Mouse (Mus musculus): ENCODE data around the gene Aldh3b2. TPM values are rescaled to one million over a fixed set of nuclear protein-coding genes. Genes with fewer than 3 reads are reported as not detected.

Gene Aldh3b2
- total and polyA plus RNA-seq, 2 experiments: 0.48 TPM; not detected in 1

GRCm38 (mm10) chr19:3991562-3991961, 19.4 kb downstream of the Aldh3b2 start:
- no peak overlapping the region for H3K27ac ChIP-seq (replicated peaks; ENCODE audit: insufficient read depth, low read depth, low read length)
- H3K4me3 ChIP-seq (ENCODE audit: insufficient read depth, low read depth, low read length): no peak overlapping the region
- WGBS: 94% methylated on average over 3 of the region's 3 CpGs
- H3K9ac ChIP-seq (ENCODE audit: low read depth, low read length): no peak overlapping the region
- peaks cover 3% of the 10 kb centered on the region; the same call in 1 of the 2 replicates for H3K36me3 ChIP-seq (ENCODE audit: control insufficient read depth, insufficient read depth, low read length)
- H3K27me3 ChIP-seq (ENCODE audit: control insufficient read depth, insufficient read depth, low read length): no peaks in the 10 kb centered on the region
- TF ChIP-seq CTCF (IDR thresholded peaks at IDR 0.05; ENCODE audit: low read depth, low read length) (no peak), POLR2A (IDR thresholded peaks at IDR 0.05; ENCODE audit: extremely low read depth, insufficient read depth, low read length) (no peak)
- H3K79me2 ChIP-seq (ENCODE audit: control insufficient read depth, insufficient read depth, low read length): no peaks in the 10 kb centered on the region
- peaks cover 9% of the 10 kb centered on the region for H3K4me1 ChIP-seq (ENCODE audit: control insufficient read depth, insufficient read depth, low read length)
- DNase-seq (ENCODE audit: extremely low read depth, low read depth, low spot score): no peak

GRCm38 (mm10) chr19:3991966-3992365, 19.8 kb downstream of the Aldh3b2 start:
- Histone ChIP-seq H3K36me3 (ENCODE audit: control insufficient read depth, insufficient read depth, low read length) (peaks cover 3% of the 10 kb centered on the region; the same call in 1 of the 2 replicates), H3K9ac (ENCODE audit: low read depth, low read length) (no peak overlapping the region), H3K27ac (replicated peaks; ENCODE audit: insufficient read depth, low read depth, low read length) (no peak overlapping the region), H3K27me3 (ENCODE audit: control insufficient read depth, insufficient read depth, low read length) (no peaks in the 10 kb centered on the region), H3K4me3 (ENCODE audit: insufficient read depth, low read depth, low read length) (no peak overlapping the region), H3K79me2 (ENCODE audit: control insufficient read depth, insufficient read depth, low read length) (no peaks in the 10 kb centered on the region), H3K4me1 (ENCODE audit: control insufficient read depth, insufficient read depth, low read length) (peaks cover 7% of the 10 kb centered on the region)
- DNase-seq (ENCODE audit: extremely low read depth, low read depth, low spot score): no peak
- WGBS: 82% methylated on average over 3 of the region's 3 CpGs
- TF ChIP-seq CTCF (IDR thresholded peaks at IDR 0.05; ENCODE audit: low read depth, low read length): no peak
- no peak for TF ChIP-seq POLR2A (IDR thresholded peaks at IDR 0.05; ENCODE audit: extremely low read depth, insufficient read depth, low read length)

GRCm38 (mm10) chr19:3992416-3992815, 20.3 kb downstream of the Aldh3b2 start, which contains the start of gene Tbx10:
TSS of gene Tbx10 (plus strand) at chr19:3992752.
- Histone ChIP-seq H3K9ac (ENCODE audit: low read depth, low read length) (no peak within 1 kb of the TSS), H3K4me3 (ENCODE audit: insufficient read depth, low read depth, low read length) (no peak within 1 kb of the TSS), H3K27ac (replicated peaks; ENCODE audit: insufficient read depth, low read depth, low read length) (no peak within 1 kb of the TSS), H3K4me1 (ENCODE audit: control insufficient read depth, insufficient read depth, low read length) (peaks cover 3% of the 10 kb centered on the region), H3K79me2 (ENCODE audit: control insufficient read depth, insufficient read depth, low read length) (no peaks in the 10 kb centered on the region), H3K27me3 (ENCODE audit: control insufficient read depth, insufficient read depth, low read length) (no peaks in the 10 kb centered on the region), H3K36me3 (ENCODE audit: control insufficient read depth, insufficient read depth, low read length) (peaks cover 3% of the 10 kb centered on the region; the same call in 1 of the 2 replicates)
- WGBS: 77% methylated on average over 5 of the region's 5 CpGs
- TF ChIP-seq CTCF (IDR thresholded peaks at IDR 0.05; ENCODE audit: low read depth, low read length): no peak
- TF ChIP-seq POLR2A (IDR thresholded peaks at IDR 0.05; ENCODE audit: extremely low read depth, insufficient read depth, low read length): no peak
- DNase-seq (ENCODE audit: extremely low read depth, low read depth, low spot score): no peak

- Histone ChIP-seq H3K9ac (ENCODE audit: low read depth, low read length) (no peak overlapping the region), H3K27me3 (ENCODE audit: control insufficient read depth, insufficient read depth, low read length) (no peaks in the 10 kb centered on the region), H3K27ac (replicated peaks; ENCODE audit: insufficient read depth, low read depth, low read length) (no peak overlapping the region), H3K4me3 (ENCODE audit: insufficient read depth, low read depth, low read length) (no peak overlapping the region), H3K79me2 (ENCODE audit: control insufficient read depth, insufficient read depth, low read length) (no peaks in the 10 kb centered on the region), H3K36me3 (ENCODE audit: control insufficient read depth, insufficient read depth, low read length) (no peaks in the 10 kb centered on the region), H3K4me1 (ENCODE audit: control insufficient read depth, insufficient read depth, low read length) (peaks cover 8% of the 10 kb centered on the region; the same call in 1 of the 2 replicates)
- no peak for TF ChIP-seq POLR2A (IDR thresholded peaks at IDR 0.05; ENCODE audit: extremely low read depth, insufficient read depth, low read length)
- no peak for TF ChIP-seq CTCF (IDR thresholded peaks at IDR 0.05; ENCODE audit: low read depth, low read length)
- 65% methylated on average over 6 of the region's 6 CpGs for WGBS
- DNase-seq (ENCODE audit: extremely low read depth, low read depth, low spot score): no peak
Measured at GRCm38 (mm10) chr19:3994932-3995331, 22.8 kb downstream of the Aldh3b2 start.

GRCm38 (mm10) chr19:3995505-3995904, 23.4 kb downstream of the Aldh3b2 start:
- TF ChIP-seq POLR2A (IDR thresholded peaks at IDR 0.05; ENCODE audit: extremely low read depth, insufficient read depth, low read length) (no peak), CTCF (IDR thresholded peaks at IDR 0.05; ENCODE audit: low read depth, low read length) (no peak)
- Histone ChIP-seq H3K9ac (ENCODE audit: low read depth, low read length) (no peak overlapping the region), H3K36me3 (ENCODE audit: control insufficient read depth, insufficient read depth, low read length) (no peaks in the 10 kb centered on the region), H3K27ac (replicated peaks; ENCODE audit: insufficient read depth, low read depth, low read length) (no peak overlapping the region), H3K4me1 (ENCODE audit: control insufficient read depth, insufficient read depth, low read length) (peaks cover 8% of the 10 kb centered on the region; the same call in 1 of the 2 replicates), H3K27me3 (ENCODE audit: control insufficient read depth, insufficient read depth, low read length) (no peaks in the 10 kb centered on the region), H3K4me3 (ENCODE audit: insufficient read depth, low read depth, low read length) (no peak overlapping the region), H3K79me2 (ENCODE audit: control insufficient read depth, insufficient read depth, low read length) (no peaks in the 10 kb centered on the region)
- no peak for DNase-seq (ENCODE audit: extremely low read depth, low read depth, low spot score)
- 83% methylated on average over 3 of the region's 3 CpGs for WGBS

GRCm38 (mm10) chr19:3996106-3996505, 24.0 kb downstream of the Aldh3b2 start:
- Histone ChIP-seq H3K9ac (ENCODE audit: low read depth, low read length) (no peak overlapping the region), H3K27me3 (ENCODE audit: control insufficient read depth, insufficient read depth, low read length) (no peaks in the 10 kb centered on the region), H3K4me1 (ENCODE audit: control insufficient read depth, insufficient read depth, low read length) (peaks cover 10% of the 10 kb centered on the region), H3K4me3 (ENCODE audit: insufficient read depth, low read depth, low read length) (no peak overlapping the region), H3K36me3 (ENCODE audit: control insufficient read depth, insufficient read depth, low read length) (no peaks in the 10 kb centered on the region), H3K27ac (replicated peaks; ENCODE audit: insufficient read depth, low read depth, low read length) (no peak overlapping the region), H3K79me2 (ENCODE audit: control insufficient read depth, insufficient read depth, low read length) (no peaks in the 10 kb centered on the region)
- DNase-seq (ENCODE audit: extremely low read depth, low read depth, low spot score): no peak
- TF ChIP-seq POLR2A (IDR thresholded peaks at IDR 0.05; ENCODE audit: extremely low read depth, insufficient read depth, low read length) (no peak), CTCF (IDR thresholded peaks at IDR 0.05; ENCODE audit: low read depth, low read length) (no peak)
- WGBS: 62% methylated on average over 7 of the region's 7 CpGs
